Mouse (Mus musculus) mesoderm, embryonic 11.5 days (tissue): ENCODE results near the gene Scarf2.

Experiments used
- DNase-seq: peaks from one replicate; pipeline ENCODE4 v3.0.0-alpha.2; 2012; ENCODE audit warnings: low read depth, low spot score

Scarf2 gene

GRCm38 (mm10) chr16:17830385-17831178 is 33.5 kb downstream of the Scarf2 start:
- DNase-seq, result no peak

- DNase-seq, result no peak
These were observed 34.7 kb downstream of the Scarf2 start for GRCm38 (mm10) chr16:17831781-17832180.

GRCm38 (mm10) chr16:17832821-17833220 is 35.7 kb downstream of the Scarf2 start, which contains the start of gene B830017H08Rik:
Gene B830017H08Rik (plus strand): TSS chr16:17833121.
- DNase-seq, result no peak

GRCm38 (mm10) chr16:17833321-17833680 is 36.2 kb downstream of the Scarf2 start:
- DNase-seq, result no peak

- DNase-seq, result peak; percentile 53
These were observed 36.8 kb downstream of the Scarf2 start for GRCm38 (mm10) chr16:17833681-17834399.

- DNase-seq, result no peak
These were observed 37.5 kb downstream of the Scarf2 start for GRCm38 (mm10) chr16:17834543-17834942.

GRCm38 (mm10) chr16:17835481-17835880 is 38.4 kb downstream of the Scarf2 start:
- no peak for DNase-seq

- DNase-seq, result no peak
These were observed 41.0 kb downstream of the Scarf2 start, which contains the start of gene Car15 for GRCm38 (mm10) chr16:17838051-17838450. Gene Car15 (minus strand): TSS chr16:17838364.

GRCm38 (mm10) chr16:17839976-17840375 is 42.9 kb downstream of the Scarf2 start:
- DNase-seq, result no peak

GRCm38 (mm10) chr16:17842437-17842836 is 45.4 kb downstream of the Scarf2 start:
- no peak for DNase-seq

- DNase-seq, result no peak
These were observed 46.8 kb downstream of the Scarf2 start for GRCm38 (mm10) chr16:17843701-17844365.

GRCm38 (mm10) chr16:17848431-17848830 is 51.3 kb downstream of the Scarf2 start:
- no peak for DNase-seq

GRCm38 (mm10) chr16:17848928-17849327 is 51.8 kb downstream of the Scarf2 start:
- DNase-seq, result peak; percentile 81

- DNase-seq, result no peak
These were observed 52.4 kb downstream of the Scarf2 start for GRCm38 (mm10) chr16:17849486-17849885.

GRCm38 (mm10) chr16:17851331-17851730 is 54.2 kb downstream of the Scarf2 start:
- DNase-seq, result no peak

GRCm38 (mm10) chr16:17851860-17852259 is 54.8 kb downstream of the Scarf2 start:
- no peak for DNase-seq

GRCm38 (mm10) chr16:17853263-17853662 is 56.2 kb downstream of the Scarf2 start:
- no peak for DNase-seq

- DNase-seq, result no peak
These were observed 60.1 kb downstream of the Scarf2 start for GRCm38 (mm10) chr16:17857157-17857556.
